Mouse (Mus musculus): ENCODE data around the gene Sap25. TPM values are rescaled to one million over a fixed set of nuclear protein-coding genes. Genes with fewer than 3 reads are reported as not detected.
A peak's percentile ranks its signal among the peaks of the same experiment; 100 is the strongest.

Gene Sap25
- total RNA-seq, 1 experiment: 12.0 TPM

DNA sequence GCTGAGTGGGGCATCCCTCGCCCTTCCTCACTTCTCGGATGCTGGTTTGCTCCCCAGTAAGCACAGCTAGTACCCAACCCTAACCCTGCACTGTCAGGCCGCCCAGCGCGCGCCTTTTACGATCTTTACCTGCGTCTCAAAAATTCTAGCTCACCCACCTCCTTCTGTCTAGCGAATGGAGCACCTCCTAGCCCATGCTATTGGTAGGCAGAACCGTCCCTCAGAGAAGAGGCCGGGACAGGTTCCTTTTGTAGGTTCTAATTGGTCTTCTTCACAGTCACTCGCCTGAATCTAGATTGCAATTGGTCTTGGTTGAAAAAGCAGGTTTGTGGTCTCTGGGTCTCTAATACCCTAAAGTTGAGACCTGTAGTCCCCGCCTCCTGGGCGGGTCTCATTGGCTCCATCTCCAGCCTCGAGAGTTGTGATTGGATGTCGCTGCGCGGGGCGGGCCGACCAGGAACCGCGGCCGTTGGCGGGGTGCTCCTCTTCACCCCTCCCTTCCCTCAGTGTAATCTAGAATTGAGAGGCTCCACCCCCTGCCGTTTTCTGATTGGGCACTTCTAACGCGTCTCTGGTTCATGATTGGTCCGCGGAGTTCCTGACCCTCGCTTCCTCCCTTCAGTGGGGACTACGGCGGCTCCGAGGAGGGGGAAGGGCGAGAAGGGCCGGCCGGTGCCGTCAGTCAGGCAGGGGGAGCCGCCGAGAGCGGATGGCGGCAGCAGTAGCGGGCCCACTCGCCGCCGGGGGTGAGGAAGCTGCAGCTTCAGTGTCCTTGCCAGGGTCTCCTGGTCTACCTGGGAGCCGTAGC, 12.4 kb upstream of the Sap25 start, which contains the start of the genes Fbxo24, Lrch4 and Gm20605:
Gene Fbxo24, minus strand, starts transcription at position 505 of the 808 bp plus-strand sequence.
Gene Lrch4, plus strand, starts transcription at position 624 of the 808 bp plus-strand sequence.
Gene Gm20605, plus strand, starts transcription at position 678 of the 808 bp plus-strand sequence.
- peak within 1 kb of the TSS; percentile 95 for H3K27ac ChIP-seq (ENCODE audit: insufficient read depth, low read depth, low read length, poor library complexity, severe bottlenecking)
- H3K36me3 ChIP-seq (ENCODE audit: control insufficient read depth, insufficient read depth, low read length, poor library complexity, severe bottlenecking): peaks cover 1% of the 10 kb centered on the region; the same call in 1 of the 2 replicates
- H3K9ac ChIP-seq (ENCODE audit: insufficient read depth, low read depth, low read length, poor library complexity, severe bottlenecking): peak within 1 kb of the TSS; percentile 95
- DNase-seq (ENCODE audit: low read depth, low spot score): peak; percentile 99
- in situ Hi-C loops (cut with MboI; ENCODE audit: low sequenced_read_pairs in 2 of 2, unreplicated experiment in 2 of 2): no loop called here
- TF ChIP-seq CHD2 (IDR thresholded peaks at IDR 0.05; ENCODE audit: low read depth, low read length): peak; percentile 98
- no peak for TF ChIP-seq ZNF384 (IDR thresholded peaks at IDR 0.05; ENCODE audit: low read depth, low read length)
- TF ChIP-seq HCFC1 (IDR thresholded peaks at IDR 0.05; ENCODE audit: borderline replicate concordance, insufficient read depth, low read length): peak; percentile 72
- TF ChIP-seq MAFK (IDR thresholded peaks at IDR 0.05; ENCODE audit: insufficient read depth, low read depth, low read length): no peak
- TF ChIP-seq ZC3H11A (IDR thresholded peaks at IDR 0.05; ENCODE audit: borderline replicate concordance, low read depth, low read length): no peak
- H3K4me3 ChIP-seq (ENCODE audit: insufficient read depth in 1 of 2, low read depth in 1 of 2, low read length in 2 of 2, poor library complexity in 1 of 2, severe bottlenecking in 1 of 2): peak within 1 kb of the TSS; percentile 97 to 99
- H3K4me1 ChIP-seq (ENCODE audit: control insufficient read depth in 2 of 2, insufficient read depth in 2 of 2, low read length in 2 of 2, poor library complexity in 1 of 2): peaks cover 0 to 27% of the 10 kb centered on the region in 2 experiments; a peak in 2 of 4 replicates
- no peaks in the 10 kb centered on the region for H3K9me3 ChIP-seq (ENCODE audit: control insufficient read depth, insufficient read depth, low read depth, low read length)

DNA sequence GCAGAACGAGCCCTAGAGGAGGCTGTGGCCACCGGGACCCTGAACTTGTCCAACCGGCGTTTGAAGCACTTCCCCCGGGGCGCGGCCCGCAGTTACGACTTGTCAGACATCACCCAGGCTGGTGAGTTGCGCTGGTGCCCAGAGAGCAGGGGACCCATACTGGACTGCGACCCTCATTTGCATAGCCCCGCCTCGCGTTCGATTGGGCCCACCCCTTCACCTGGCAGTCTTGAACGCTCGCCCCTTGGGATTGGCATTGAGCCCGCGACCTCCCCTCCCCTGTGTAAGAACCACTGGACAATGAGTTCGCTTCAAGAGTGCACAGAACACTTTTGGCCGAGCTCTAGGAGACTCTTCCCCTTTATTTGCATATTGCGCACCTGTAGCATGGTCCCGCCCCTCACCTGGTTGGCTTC, 11.8 kb upstream of the Sap25 start:
- peaks cover under 1 to 29% of the 10 kb centered on the region in 2 experiments; a peak in 2 of 4 replicates for H3K4me1 ChIP-seq (ENCODE audit: control insufficient read depth in 2 of 2, insufficient read depth in 2 of 2, low read length in 2 of 2, poor library complexity in 1 of 2)
- H3K4me3 ChIP-seq (ENCODE audit: insufficient read depth in 1 of 2, low read depth in 1 of 2, low read length in 2 of 2, poor library complexity in 1 of 2, severe bottlenecking in 1 of 2): peak overlapping the region; percentile 97 to 99
- peaks cover 7% of the 10 kb centered on the region for H3K36me3 ChIP-seq (ENCODE audit: control insufficient read depth, insufficient read depth, low read length, poor library complexity, severe bottlenecking)
- no peak for DNase-seq (ENCODE audit: low read depth, low spot score)
- in situ Hi-C loops (cut with MboI; ENCODE audit: low sequenced_read_pairs in 2 of 2, unreplicated experiment in 2 of 2): no loop called here
- H3K27ac ChIP-seq (ENCODE audit: insufficient read depth, low read depth, low read length, poor library complexity, severe bottlenecking): peak overlapping the region; percentile 95
- no peak for TF ChIP-seq CHD2 (IDR thresholded peaks at IDR 0.05; ENCODE audit: low read depth, low read length)
- TF ChIP-seq HCFC1 (IDR thresholded peaks at IDR 0.05; ENCODE audit: borderline replicate concordance, insufficient read depth, low read length): peak; percentile 9; the same call in 1 of the 2 replicates
- TF ChIP-seq MAFK (IDR thresholded peaks at IDR 0.05; ENCODE audit: insufficient read depth, low read depth, low read length): no peak
- no peak for TF ChIP-seq ZC3H11A (IDR thresholded peaks at IDR 0.05; ENCODE audit: borderline replicate concordance, low read depth, low read length)
- no peak for TF ChIP-seq ZNF384 (IDR thresholded peaks at IDR 0.05; ENCODE audit: low read depth, low read length)
- H3K9me3 ChIP-seq (ENCODE audit: control insufficient read depth, insufficient read depth, low read depth, low read length): no peaks in the 10 kb centered on the region
- peak overlapping the region; percentile 95 for H3K9ac ChIP-seq (ENCODE audit: insufficient read depth, low read depth, low read length, poor library complexity, severe bottlenecking)

DNA sequence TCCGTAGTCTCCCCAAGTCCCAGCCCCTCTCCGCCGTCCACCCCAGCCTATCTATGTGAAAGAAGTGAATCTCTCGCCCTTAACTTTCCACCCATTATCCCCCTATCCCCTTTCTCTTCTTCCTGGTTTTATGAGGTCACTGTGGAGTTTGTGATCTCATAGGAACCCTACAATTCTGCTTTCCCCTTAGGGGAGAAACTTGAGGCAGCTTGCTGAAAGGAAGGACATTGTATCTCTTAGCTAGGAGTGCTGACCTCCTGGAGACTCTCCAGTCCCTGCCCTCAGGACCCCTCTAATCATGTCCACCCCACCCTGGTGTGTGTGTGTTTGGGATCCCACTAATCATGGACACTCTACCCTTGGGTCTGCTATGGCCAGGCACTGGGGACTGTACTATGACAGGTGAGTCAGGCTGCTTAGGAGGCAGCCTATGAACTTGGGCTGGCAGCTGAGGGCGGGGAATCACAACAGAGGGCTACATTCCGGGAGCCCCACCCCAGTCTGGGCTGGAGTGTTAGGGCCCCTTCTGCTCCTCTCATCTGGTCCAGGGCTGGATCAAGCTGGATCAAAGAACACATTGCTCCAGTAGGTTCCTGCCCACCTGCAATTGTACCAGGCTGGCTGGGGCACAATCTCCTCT, 11.1 kb upstream of the Sap25 start:
- Histone ChIP-seq H3K9ac (ENCODE audit: insufficient read depth, low read depth, low read length, poor library complexity, severe bottlenecking) (peak overlapping the region; percentile 95), H3K36me3 (ENCODE audit: control insufficient read depth, insufficient read depth, low read length, poor library complexity, severe bottlenecking) (peaks cover 7% of the 10 kb centered on the region), H3K4me3 (ENCODE audit: insufficient read depth in 1 of 2, low read depth in 1 of 2, low read length in 2 of 2, poor library complexity in 1 of 2, severe bottlenecking in 1 of 2) (peak overlapping the region; percentile 97 to 99), H3K9me3 (ENCODE audit: control insufficient read depth, insufficient read depth, low read depth, low read length) (no peaks in the 10 kb centered on the region), H3K4me1 (ENCODE audit: control insufficient read depth in 2 of 2, insufficient read depth in 2 of 2, low read length in 2 of 2, poor library complexity in 1 of 2) (peaks cover 2 to 24% of the 10 kb centered on the region in 2 experiments; a peak in 2 of 4 replicates), H3K27ac (ENCODE audit: insufficient read depth, low read depth, low read length, poor library complexity, severe bottlenecking) (peak overlapping the region; percentile 95)
- no peak for TF ChIP-seq ZC3H11A (IDR thresholded peaks at IDR 0.05; ENCODE audit: borderline replicate concordance, low read depth, low read length)
- no peak for TF ChIP-seq ZNF384 (IDR thresholded peaks at IDR 0.05; ENCODE audit: low read depth, low read length)
- no peak for TF ChIP-seq MAFK (IDR thresholded peaks at IDR 0.05; ENCODE audit: insufficient read depth, low read depth, low read length)
- no peak for TF ChIP-seq CHD2 (IDR thresholded peaks at IDR 0.05; ENCODE audit: low read depth, low read length)
- in situ Hi-C loops (cut with MboI; ENCODE audit: low sequenced_read_pairs in 2 of 2, unreplicated experiment in 2 of 2): no loop called here
- no peak for DNase-seq (ENCODE audit: low read depth, low spot score)

DNA sequence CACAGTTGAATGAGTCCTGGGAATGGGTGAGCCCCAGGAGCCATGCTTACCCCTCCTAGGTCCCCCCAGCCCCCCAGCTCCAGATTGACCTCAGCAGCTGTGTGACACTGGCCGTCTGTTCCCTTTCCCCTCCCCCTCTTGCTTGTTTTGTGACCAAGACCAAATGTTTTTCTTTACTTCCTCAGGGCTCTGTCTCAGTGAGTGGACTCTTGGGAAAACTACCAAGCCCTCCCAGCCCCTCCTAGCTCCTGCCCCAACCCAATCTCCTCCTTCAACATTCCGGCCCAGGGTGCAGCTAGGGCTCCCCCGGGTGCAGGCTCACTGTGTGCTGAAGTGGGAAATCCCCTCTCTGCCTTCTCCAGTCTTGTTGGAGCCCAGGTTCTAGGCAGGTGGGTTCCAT, 10.5 kb upstream of the Sap25 start:
- peak overlapping the region; percentile 95 for H3K27ac ChIP-seq (ENCODE audit: insufficient read depth, low read depth, low read length, poor library complexity, severe bottlenecking)
- TF ChIP-seq HCFC1 (IDR thresholded peaks at IDR 0.05; ENCODE audit: borderline replicate concordance, insufficient read depth, low read length) (no peak; the same call in 1 of the 2 replicates), ZC3H11A (IDR thresholded peaks at IDR 0.05; ENCODE audit: borderline replicate concordance, low read depth, low read length) (no peak), MAFK (IDR thresholded peaks at IDR 0.05; ENCODE audit: insufficient read depth, low read depth, low read length) (no peak), CHD2 (IDR thresholded peaks at IDR 0.05; ENCODE audit: low read depth, low read length) (no peak), ZNF384 (IDR thresholded peaks at IDR 0.05; ENCODE audit: low read depth, low read length) (no peak)
- H3K4me3 ChIP-seq (ENCODE audit: insufficient read depth in 1 of 2, low read depth in 1 of 2, low read length in 2 of 2, poor library complexity in 1 of 2, severe bottlenecking in 1 of 2): peak overlapping the region; percentile 97 to 99
- H3K9ac ChIP-seq (ENCODE audit: insufficient read depth, low read depth, low read length, poor library complexity, severe bottlenecking): peak overlapping the region; percentile 95
- H3K36me3 ChIP-seq (ENCODE audit: control insufficient read depth, insufficient read depth, low read length, poor library complexity, severe bottlenecking): peaks cover 12% of the 10 kb centered on the region
- in situ Hi-C loops (cut with MboI; ENCODE audit: low sequenced_read_pairs in 2 of 2, unreplicated experiment in 2 of 2): no loop called here
- no peaks in the 10 kb centered on the region for H3K9me3 ChIP-seq (ENCODE audit: control insufficient read depth, insufficient read depth, low read depth, low read length)
- no peak for DNase-seq (ENCODE audit: low read depth, low spot score)
- H3K4me1 ChIP-seq (ENCODE audit: control insufficient read depth in 2 of 2, insufficient read depth in 2 of 2, low read length in 2 of 2, poor library complexity in 1 of 2): peaks cover 2 to 24% of the 10 kb centered on the region in 2 experiments; a peak in 2 of 4 replicates
